Mouse (Mus musculus) liver, embryonic 13.5 days (tissue): ENCODE measurements around the gene Pias1. TPM values are rescaled to one million over a fixed set of nuclear protein-coding genes. Genes with fewer than 3 reads are reported as not detected.

Experiments
- ATAC-seq: fragments of 200-750 bp; cut with Nextera tagmentation; 2 replicates; pipeline ENCODE4 v1.8.0; 2017; ENCODE audit warnings: low read depth, mild to moderate bottlenecking, moderate number of reproducible peaks, moderate library complexity
- DNase-seq: peaks from one replicate; pipeline ENCODE4 v3.0.0; 2022
- H3K27ac ChIP-seq: fragments of 300-500 bp; sonication (generic); 2 replicates; pipeline ENCODE4 v1.5.1; 2015; ENCODE audit warnings: moderate library complexity, mild to moderate bottlenecking, inconsistent platforms
- H3K27me3 ChIP-seq: fragments of 300-500 bp; sonication (generic); 2 replicates; pipeline ENCODE4 v1.6.1; 2015; ENCODE audit warnings: mild to moderate bottlenecking, inconsistent platforms
- H3K36me3 ChIP-seq: fragments of 300-500 bp; sonication (generic); 2 replicates; pipeline ENCODE4 v1.6.1; 2015; ENCODE audit warnings: mild to moderate bottlenecking, inconsistent platforms
- H3K4me1 ChIP-seq: fragments of 300-500 bp; sonication (generic); replicated peaks from 2 replicates; pipeline ENCODE4 v1.6.1; 2015; ENCODE audit warnings: inconsistent platforms
- H3K4me2 ChIP-seq: fragments of 300-500 bp; sonication (generic); 2 replicates; pipeline ENCODE4 v1.6.1; 2015; ENCODE audit warnings: inconsistent platforms, mild to moderate bottlenecking, moderate library complexity
- H3K4me3 ChIP-seq: fragments of 300-500 bp; sonication (generic); replicated peaks from 2 replicates; pipeline ENCODE4 v1.5.1; 2015; ENCODE audit warnings: mild to moderate bottlenecking, inconsistent platforms
- H3K9ac ChIP-seq: fragments of 300-500 bp; sonication (generic); 2 replicates; pipeline ENCODE4 v1.6.1; 2015; ENCODE audit warnings: mild to moderate bottlenecking, inconsistent platforms
- H3K9me3 ChIP-seq: fragments of 300-500 bp; sonication (generic); replicated peaks from 2 replicates; pipeline ENCODE4 v1.6.1; 2016; ENCODE audit warnings: inconsistent platforms
- WGBS: fragments of 180-500 bp; shearing (Covaris S2); methylation state at CpG from one replicate; pipeline ENCODE4 v1.1.7; 2015; ENCODE audit not compliant: insufficient replicate concordance; 5-methylcytosine and 5-hydroxymethylcytosine counted together
- polyA plus RNA-seq: library from polyadenylated mRNA; unstranded; fragments of >200 nt; fragmentation: Nextera tagmentation; extraction: Ambion mirVana; gene quantifications from 2 replicates; pipeline ENCODE4 v1.2.1, GENCODE M21; 2015

Pias1 gene
- 25.6 and 30.6 TPM in 2 replicates for polyA plus RNA-seq

- Histone ChIP-seq H3K36me3 (no peaks in the 10 kb centered on the region), H3K27ac (no peak within 1 kb of the TSS), H3K4me2 (no peak within 1 kb of the TSS), H3K4me1 (no peaks in the 10 kb centered on the region), H3K9me3 (no peaks in the 10 kb centered on the region), H3K4me3 (no peak within 1 kb of the TSS), H3K27me3 (no peaks in the 10 kb centered on the region), H3K9ac (no peak within 1 kb of the TSS)
- 61% methylated on average over 5 of the region's 5 CpGs for WGBS
- ATAC-seq, result no peak
- no peak for DNase-seq
These were observed at the start of gene Pias1 for GRCm38 (mm10) chr9:62987824-62988223. Gene Pias1, minus strand, starts transcription at chr9:62987924.

DNA sequence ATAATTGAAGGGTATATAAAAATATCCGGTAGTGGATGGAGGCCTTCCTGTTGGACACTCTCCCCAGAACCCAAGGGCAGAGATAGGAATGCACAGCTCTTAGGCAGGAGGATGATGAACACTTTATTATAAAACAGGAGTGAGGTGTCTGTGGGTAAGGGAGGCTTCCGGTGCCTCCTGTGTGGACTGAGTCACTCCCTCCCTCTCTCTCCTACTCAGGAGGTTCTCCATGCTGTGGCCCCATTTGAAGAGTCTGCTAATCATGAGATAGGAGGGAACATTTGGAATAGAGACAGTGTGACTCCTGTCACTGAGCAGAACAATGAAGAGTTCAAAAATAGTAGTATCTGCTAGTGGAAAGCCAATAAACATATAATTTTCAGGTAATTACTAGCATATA lies 47.7 kb upstream of the Pias1 start:
- H3K9ac ChIP-seq, result no peak overlapping the region
- ATAC-seq, result no peak
- H3K27me3 ChIP-seq, result no peaks in the 10 kb centered on the region
- no peaks in the 10 kb centered on the region for H3K36me3 ChIP-seq
- DNase-seq, result no peak
- H3K9me3 ChIP-seq, result no peaks in the 10 kb centered on the region
- H3K4me1 ChIP-seq, result no peaks in the 10 kb centered on the region
- no peak overlapping the region for H3K27ac ChIP-seq
- 65% methylated on average over 2 of the region's 2 CpGs for WGBS
- H3K4me3 ChIP-seq, result no peak overlapping the region
- no peak overlapping the region for H3K4me2 ChIP-seq

- Histone ChIP-seq H3K27me3 (no peaks in the 10 kb centered on the region), H3K4me3 (no peak overlapping the region), H3K9me3 (no peaks in the 10 kb centered on the region), H3K4me2 (no peak overlapping the region), H3K9ac (no peak overlapping the region), H3K4me1 (no peaks in the 10 kb centered on the region), H3K27ac (no peak overlapping the region), H3K36me3 (no peaks in the 10 kb centered on the region)
- DNase-seq, result no peak
- WGBS, result 45% methylated on average over 13 of the region's 13 CpGs
- no peak for ATAC-seq
These were observed 43.5 kb upstream of the Pias1 start for GRCm38 (mm10) chr9:63031011-63031782.

- no peak for ATAC-seq
- no peak for DNase-seq
- no peaks in the 10 kb centered on the region for H3K9me3 ChIP-seq
- no peak overlapping the region for H3K4me3 ChIP-seq
- no peak overlapping the region for H3K4me2 ChIP-seq
- H3K9ac ChIP-seq, result no peak overlapping the region
- H3K27ac ChIP-seq, result no peak overlapping the region
- 76% methylated on average over 1 of the region's 1 CpGs for WGBS
- H3K4me1 ChIP-seq, result no peaks in the 10 kb centered on the region
- H3K27me3 ChIP-seq, result no peaks in the 10 kb centered on the region
- no peaks in the 10 kb centered on the region for H3K36me3 ChIP-seq
These were observed 34.8 kb upstream of the Pias1 start for GRCm38 (mm10) chr9:63022486-63022885.

- no peak overlapping the region for H3K4me3 ChIP-seq
- DNase-seq (no peak), ATAC-seq (no peak)
- no peak overlapping the region for H3K27ac ChIP-seq
- 74% methylated on average over 4 of the region's 4 CpGs for WGBS
- H3K36me3 ChIP-seq, result no peaks in the 10 kb centered on the region
- no peaks in the 10 kb centered on the region for H3K4me1 ChIP-seq
- no peak overlapping the region for H3K4me2 ChIP-seq
- no peaks in the 10 kb centered on the region for H3K27me3 ChIP-seq
- H3K9ac ChIP-seq, result no peak overlapping the region
- no peaks in the 10 kb centered on the region for H3K9me3 ChIP-seq
These were observed 19.6 kb upstream of the Pias1 start for GRCm38 (mm10) chr9:63007371-63007770.

GRCm38 (mm10) chr9:63006081-63006820 lies 18.5 kb upstream of the Pias1 start:
- Histone ChIP-seq H3K4me3 (no peak overlapping the region), H3K36me3 (no peaks in the 10 kb centered on the region), H3K27me3 (no peaks in the 10 kb centered on the region), H3K4me2 (no peak overlapping the region), H3K9me3 (no peaks in the 10 kb centered on the region), H3K4me1 (no peaks in the 10 kb centered on the region), H3K9ac (no peak overlapping the region), H3K27ac (no peak overlapping the region)
- no peak for ATAC-seq
- DNase-seq, result no peak
- WGBS, result 59% methylated on average over 6 of the region's 6 CpGs

DNA sequence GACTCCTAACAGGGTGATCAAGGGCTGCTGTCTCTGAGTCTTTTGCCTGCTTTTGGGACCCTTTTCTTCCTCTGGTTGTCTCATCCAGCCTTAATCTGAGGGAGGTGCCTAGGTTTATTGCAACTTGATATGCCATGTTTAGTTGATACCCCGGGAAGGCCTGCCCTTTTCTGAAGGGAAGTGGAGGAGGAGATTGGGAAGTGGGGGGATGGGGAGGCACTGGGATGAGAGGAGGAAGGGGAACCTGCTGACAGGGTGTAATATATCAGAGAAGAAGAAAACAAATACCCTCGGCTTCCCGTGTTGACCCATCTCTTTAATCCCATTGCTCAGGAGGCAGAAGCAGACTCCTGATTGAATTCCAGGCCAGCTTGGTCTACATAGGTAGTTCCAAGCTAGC lies 10.8 kb upstream of the Pias1 start:
- Histone ChIP-seq H3K36me3 (no peaks in the 10 kb centered on the region), H3K9ac (no peak overlapping the region), H3K4me1 (no peaks in the 10 kb centered on the region), H3K9me3 (no peaks in the 10 kb centered on the region), H3K27me3 (no peaks in the 10 kb centered on the region), H3K4me2 (no peak overlapping the region), H3K27ac (no peak overlapping the region), H3K4me3 (no peak overlapping the region)
- ATAC-seq (no peak), DNase-seq (no peak)
- 13% methylated on average over 3 of the region's 3 CpGs for whole genome bisulfite sequencing

DNA sequence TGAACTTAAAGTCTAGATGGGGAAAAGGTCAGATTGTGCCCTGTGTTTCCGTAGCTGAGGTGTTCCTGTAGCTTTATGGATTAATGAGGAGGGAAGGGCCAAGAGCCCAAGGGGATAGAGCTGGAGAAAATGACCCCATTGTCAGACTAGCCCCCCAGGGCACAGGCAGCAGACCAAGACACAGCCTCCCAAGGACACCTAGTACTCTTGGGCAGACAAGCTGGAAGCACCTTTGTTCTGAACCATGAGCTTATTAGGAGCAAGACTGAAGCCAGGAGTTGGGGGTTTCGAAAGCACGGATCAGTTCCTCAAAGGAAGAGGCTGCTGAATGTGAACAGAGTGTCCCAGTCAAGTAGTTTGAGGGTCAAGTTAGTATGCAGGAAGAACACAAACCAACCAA lies 9.9 kb upstream of the Pias1 start:
- Histone ChIP-seq H3K36me3 (no peaks in the 10 kb centered on the region), H3K9me3 (no peaks in the 10 kb centered on the region), H3K9ac (no peak overlapping the region), H3K4me3 (no peak overlapping the region), H3K27me3 (no peaks in the 10 kb centered on the region), H3K4me1 (no peaks in the 10 kb centered on the region), H3K4me2 (no peak overlapping the region), H3K27ac (no peak overlapping the region)
- DNase-seq (no peak), ATAC-seq (no peak)
- WGBS, result 74% methylated on average over 3 of the region's 3 CpGs

GRCm38 (mm10) chr9:62995186-62995585 lies 7.5 kb upstream of the Pias1 start:
- Histone ChIP-seq H3K27me3 (no peaks in the 10 kb centered on the region), H3K36me3 (no peaks in the 10 kb centered on the region), H3K9me3 (no peaks in the 10 kb centered on the region), H3K4me1 (no peaks in the 10 kb centered on the region), H3K27ac (no peak overlapping the region), H3K9ac (no peak overlapping the region), H3K4me2 (no peak overlapping the region), H3K4me3 (no peak overlapping the region)
- no peak for ATAC-seq
- DNase-seq, result no peak
- WGBS, result 37% methylated on average over 2 of the region's 2 CpGs

DNA sequence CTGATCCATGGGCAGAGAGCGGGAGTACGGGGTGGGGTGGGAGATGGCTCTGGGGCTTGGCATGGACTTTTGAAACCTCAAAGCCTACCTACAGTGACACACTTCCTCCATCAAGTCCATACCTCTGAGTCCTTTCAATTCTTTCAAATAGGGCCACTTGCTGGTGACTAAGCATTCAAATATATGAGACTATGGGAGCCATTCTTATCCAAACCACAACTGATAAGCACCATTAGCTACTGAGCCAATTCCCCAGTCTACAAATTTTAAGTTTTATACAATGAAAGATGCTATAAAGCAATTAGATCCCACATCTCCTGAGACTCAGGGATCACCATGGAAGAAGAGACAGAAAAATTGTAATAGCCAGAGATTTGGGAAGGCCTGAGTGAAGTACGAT lies 2.4 kb upstream of the Pias1 start:
- WGBS, result 86% methylated on average over 3 of the region's 3 CpGs
- H3K27me3 ChIP-seq, result no peaks in the 10 kb centered on the region
- H3K4me3 ChIP-seq, result no peak overlapping the region
- no peak overlapping the region for H3K9ac ChIP-seq
- no peaks in the 10 kb centered on the region for H3K9me3 ChIP-seq
- H3K27ac ChIP-seq, result no peak overlapping the region
- no peaks in the 10 kb centered on the region for H3K4me1 ChIP-seq
- ATAC-seq (no peak), DNase-seq (no peak)
- no peak overlapping the region for H3K4me2 ChIP-seq
- H3K36me3 ChIP-seq, result no peaks in the 10 kb centered on the region

DNA sequence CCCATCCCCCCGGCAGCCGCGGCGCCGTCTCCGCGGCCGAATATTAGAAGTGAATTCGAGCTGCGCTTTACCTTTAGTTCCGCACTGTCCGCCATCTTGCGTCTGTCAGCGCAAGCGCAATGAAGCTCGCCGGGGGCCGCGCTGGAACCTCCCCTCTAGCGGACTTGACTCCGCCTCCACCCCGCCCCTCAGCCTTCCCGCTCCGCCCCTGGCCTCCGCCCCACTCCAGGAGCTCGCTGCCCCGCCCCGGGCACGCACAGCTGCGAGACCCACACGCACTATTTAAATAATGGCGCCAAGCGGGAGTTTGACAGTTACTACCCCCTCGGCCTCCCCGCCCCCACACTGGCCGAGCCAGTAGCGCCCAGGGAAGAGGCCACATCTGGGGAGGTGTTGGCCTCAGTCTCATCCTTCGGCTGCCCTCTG lies 6.9 kb downstream of the Pias1 start:
- no peaks in the 10 kb centered on the region for H3K27me3 ChIP-seq
- H3K36me3 ChIP-seq, result no peaks in the 10 kb centered on the region
- H3K9ac ChIP-seq, result peak overlapping the region; percentile 94
- peaks cover 46% of the 10 kb centered on the region for H3K4me1 ChIP-seq
- under 1% methylated on average over 38 of the region's 38 CpGs for WGBS
- H3K4me2 ChIP-seq, result peak overlapping the region; percentile 95
- peak overlapping the region; percentile 83 for H3K4me3 ChIP-seq
- H3K9me3 ChIP-seq, result no peaks in the 10 kb centered on the region
- peak; percentile 96 for DNase-seq
- peak overlapping the region; percentile 86 for H3K27ac ChIP-seq
- peak; percentile 95 for ATAC-seq
